Mouse (Mus musculus): ENCODE results near the gene Myl10.

DNA sequence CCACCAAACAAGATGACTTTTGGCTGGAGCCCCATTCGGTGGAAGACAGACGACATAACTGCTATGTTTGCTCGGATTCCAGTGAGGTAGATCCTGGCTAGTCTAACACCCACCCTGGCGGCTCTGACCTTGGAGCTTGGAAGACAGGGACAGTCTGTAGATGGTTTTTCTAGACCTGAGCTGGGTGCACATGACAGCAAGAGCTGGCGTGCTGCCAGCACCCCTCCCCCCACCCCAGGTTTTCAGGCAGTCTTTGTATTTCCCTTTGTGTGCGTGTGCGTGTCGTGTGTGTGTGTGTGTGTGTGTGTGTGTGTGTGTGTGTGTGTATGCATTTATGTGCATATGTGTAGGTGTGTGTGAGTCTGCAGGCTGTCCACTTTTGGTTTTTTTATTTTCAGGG is 25.7 kb downstream of the Myl10 start:
- no peak for TF ChIP-seq CTCF (IDR thresholded peaks at IDR 0.05; ENCODE audit: borderline replicate concordance, extremely low read depth, insufficient read depth, insufficient read length)
- TF ChIP-seq POLR2A (IDR thresholded peaks at IDR 0.05; ENCODE audit: borderline replicate concordance, extremely low read depth, insufficient read depth, insufficient read length, poor library complexity, severe bottlenecking) = no peak
